Mouse (Mus musculus): ENCODE data around the gene Drap1. TPM values are rescaled to one million over a fixed set of nuclear protein-coding genes. Genes with fewer than 3 reads are reported as not detected.

The Drap1 gene
- polyA plus RNA-seq, 1 experiment from 2014 or later: 246 TPM

GRCm38 (mm10) chr19:5422895-5423443, 1.8 kb downstream of the Drap1 start:
- no peak for TF ChIP-seq CTCF (IDR thresholded peaks at IDR 0.05; ENCODE audit: low read depth)
- H3K9ac ChIP-seq (ENCODE audit: low read depth, low read length): peak overlapping the region; percentile 85; the same call in 1 of the 2 replicates
- DNase-seq (ENCODE audit: low spot score): no peak
- H3K4me2 ChIP-seq (ENCODE audit: low read length): peak overlapping the region; percentile 78; the same call in 1 of the 2 replicates
- no peak for ATAC-seq (replicated peaks; ENCODE audit: low FRiP score, low read depth)
- WGBS: 84% methylated on average over 9 of the region's 9 CpGs
- no peaks in the 10 kb centered on the region for H3K27me3 ChIP-seq (ENCODE audit: insufficient read depth, low read length)
- no peaks in the 10 kb centered on the region for H3K9me3 ChIP-seq (replicated peaks; ENCODE audit: low read length)
- peak overlapping the region; percentile 67; the same call in 1 of the 2 replicates for H3K4me3 ChIP-seq (replicated peaks; ENCODE audit: low read depth, low read length)
- peaks cover 30% of the 10 kb centered on the region for H3K4me1 ChIP-seq (replicated peaks; ENCODE audit: insufficient read depth, low read length)
- H3K36me3 ChIP-seq (ENCODE audit: insufficient read depth, low read length): peaks cover 27% of the 10 kb centered on the region; the same call in 1 of the 2 replicates
- H3K27ac ChIP-seq: no peak overlapping the region

DNA sequence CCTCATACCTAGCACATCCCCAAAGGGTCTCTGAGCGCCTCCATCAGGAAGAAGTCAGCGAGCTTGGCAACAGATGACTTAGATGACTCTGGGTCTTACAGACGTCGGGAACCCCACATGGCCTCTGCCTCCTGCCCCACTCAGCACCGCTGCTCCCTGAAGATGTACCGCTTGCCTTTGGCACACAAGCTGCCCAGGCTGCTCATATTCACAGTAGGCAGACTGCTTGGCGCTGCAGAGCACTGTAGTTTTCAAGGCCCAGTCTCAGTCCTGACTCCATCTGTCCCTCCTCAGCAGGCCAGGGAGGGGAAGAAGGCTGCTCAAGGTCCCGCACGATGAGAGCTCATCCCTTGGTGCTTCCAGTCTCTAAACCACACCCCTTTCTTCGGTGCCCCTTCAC, 2.5 kb downstream of the Drap1 start:
- Histone ChIP-seq H3K9ac (ENCODE audit: low read depth, low read length) (no peak overlapping the region), H3K4me2 (ENCODE audit: low read length) (no peak overlapping the region), H3K36me3 (ENCODE audit: insufficient read depth, low read length) (peaks cover 27% of the 10 kb centered on the region; the same call in 1 of the 2 replicates), H3K4me1 (replicated peaks; ENCODE audit: insufficient read depth, low read length) (peaks cover 30% of the 10 kb centered on the region), H3K9me3 (replicated peaks; ENCODE audit: low read length) (no peaks in the 10 kb centered on the region), H3K27me3 (ENCODE audit: insufficient read depth, low read length) (no peaks in the 10 kb centered on the region), H3K27ac (no peak overlapping the region), H3K4me3 (replicated peaks; ENCODE audit: low read depth, low read length) (no peak overlapping the region)
- WGBS: 82% methylated on average over 10 of the region's 10 CpGs
- no peak for ATAC-seq (replicated peaks; ENCODE audit: low FRiP score, low read depth)
- TF ChIP-seq CTCF (IDR thresholded peaks at IDR 0.05; ENCODE audit: low read depth): no peak
- no peak for DNase-seq (ENCODE audit: low spot score)

DNA sequence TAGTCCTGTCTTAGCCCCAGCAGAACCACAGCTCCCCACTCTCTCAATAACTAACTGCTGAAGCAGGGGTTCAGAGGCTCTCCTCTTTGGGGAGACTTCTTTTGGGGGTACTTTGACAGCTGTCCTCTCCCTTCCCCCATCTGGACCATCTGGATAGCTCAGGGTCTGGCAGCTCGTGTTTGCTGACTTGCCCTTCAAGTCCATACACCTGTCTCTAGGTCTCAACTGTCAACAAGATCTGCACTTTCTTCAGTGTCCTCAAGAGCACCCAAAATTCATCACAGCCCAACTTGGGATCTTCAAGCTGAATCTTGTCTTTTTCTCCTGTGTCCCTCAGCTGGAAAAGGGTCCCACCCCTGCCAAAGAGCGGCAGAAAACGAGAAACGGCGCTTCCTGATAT, 3.0 kb downstream of the Drap1 start:
- H3K9me3 ChIP-seq (replicated peaks; ENCODE audit: low read length): no peaks in the 10 kb centered on the region
- no peak for DNase-seq (ENCODE audit: low spot score)
- no peak overlapping the region for H3K4me3 ChIP-seq (replicated peaks; ENCODE audit: low read depth, low read length)
- peaks cover 27% of the 10 kb centered on the region; the same call in 1 of the 2 replicates for H3K36me3 ChIP-seq (ENCODE audit: insufficient read depth, low read length)
- ATAC-seq (replicated peaks; ENCODE audit: low FRiP score, low read depth): no peak
- H3K4me1 ChIP-seq (replicated peaks; ENCODE audit: insufficient read depth, low read length): peaks cover 26% of the 10 kb centered on the region
- TF ChIP-seq CTCF (IDR thresholded peaks at IDR 0.05; ENCODE audit: low read depth): no peak
- WGBS: 84% methylated on average over 5 of the region's 5 CpGs
- no peaks in the 10 kb centered on the region for H3K27me3 ChIP-seq (ENCODE audit: insufficient read depth, low read length)
- no peak overlapping the region for H3K9ac ChIP-seq (ENCODE audit: low read depth, low read length)
- H3K27ac ChIP-seq: no peak overlapping the region
- no peak overlapping the region for H3K4me2 ChIP-seq (ENCODE audit: low read length)

DNA sequence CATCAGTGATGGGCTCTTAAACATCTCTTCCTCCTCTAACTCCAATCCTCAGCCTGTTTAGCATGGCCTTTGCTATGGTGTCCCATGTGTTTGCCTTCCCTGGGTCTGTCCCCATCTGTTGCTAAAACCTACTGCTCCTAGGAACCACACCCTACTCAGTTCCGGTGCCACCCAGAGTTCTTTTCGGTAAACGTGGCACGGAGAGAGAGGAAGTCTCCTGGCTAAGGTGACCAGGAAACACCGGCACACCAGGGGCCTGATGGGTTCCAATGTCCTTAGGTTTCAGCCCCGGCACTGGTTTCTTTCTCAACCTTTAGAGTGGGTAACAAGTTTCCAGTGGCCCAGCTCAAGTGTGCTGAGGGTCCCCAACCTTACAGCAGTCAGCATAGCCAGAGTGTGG, 4.2 kb downstream of the Drap1 start:
- H3K4me2 ChIP-seq (ENCODE audit: low read length): no peak overlapping the region
- H3K27me3 ChIP-seq (ENCODE audit: insufficient read depth, low read length): no peaks in the 10 kb centered on the region
- DNase-seq (ENCODE audit: low spot score) (no peak), ATAC-seq (replicated peaks; ENCODE audit: low FRiP score, low read depth) (no peak)
- no peak for TF ChIP-seq CTCF (IDR thresholded peaks at IDR 0.05; ENCODE audit: low read depth)
- no peak overlapping the region for H3K4me3 ChIP-seq (replicated peaks; ENCODE audit: low read depth, low read length)
- H3K9ac ChIP-seq (ENCODE audit: low read depth, low read length): no peak overlapping the region
- H3K4me1 ChIP-seq (replicated peaks; ENCODE audit: insufficient read depth, low read length): peaks cover 14% of the 10 kb centered on the region
- no peaks in the 10 kb centered on the region for H3K9me3 ChIP-seq (replicated peaks; ENCODE audit: low read length)
- 91% methylated on average over 6 of the region's 6 CpGs for WGBS
- no peak overlapping the region for H3K27ac ChIP-seq
- peaks cover 23% of the 10 kb centered on the region; the same call in 1 of the 2 replicates for H3K36me3 ChIP-seq (ENCODE audit: insufficient read depth, low read length)

GRCm38 (mm10) chr19:5419630-5420029, 5.1 kb downstream of the Drap1 start:
- no peaks in the 10 kb centered on the region for H3K9me3 ChIP-seq (replicated peaks; ENCODE audit: low read length)
- TF ChIP-seq CTCF (IDR thresholded peaks at IDR 0.05; ENCODE audit: low read depth): no peak
- H3K9ac ChIP-seq (ENCODE audit: low read depth, low read length): no peak overlapping the region
- ATAC-seq (replicated peaks; ENCODE audit: low FRiP score, low read depth): no peak
- DNase-seq (ENCODE audit: low spot score): no peak
- H3K27ac ChIP-seq: no peak overlapping the region
- H3K4me3 ChIP-seq (replicated peaks; ENCODE audit: low read depth, low read length): no peak overlapping the region
- H3K36me3 ChIP-seq (ENCODE audit: insufficient read depth, low read length): peaks cover 23% of the 10 kb centered on the region; the same call in 1 of the 2 replicates
- peaks cover 14% of the 10 kb centered on the region for H3K4me1 ChIP-seq (replicated peaks; ENCODE audit: insufficient read depth, low read length)
- WGBS: 90% methylated on average over 9 of the region's 9 CpGs
- no peak overlapping the region for H3K4me2 ChIP-seq (ENCODE audit: low read length)
- no peaks in the 10 kb centered on the region for H3K27me3 ChIP-seq (ENCODE audit: insufficient read depth, low read length)

- DNase-seq (ENCODE audit: low spot score): no peak
- no peak overlapping the region for H3K4me3 ChIP-seq (replicated peaks; ENCODE audit: low read depth, low read length)
- H3K36me3 ChIP-seq (ENCODE audit: insufficient read depth, low read length): peaks cover 23% of the 10 kb centered on the region; the same call in 1 of the 2 replicates
- no peaks in the 10 kb centered on the region for H3K27me3 ChIP-seq (ENCODE audit: insufficient read depth, low read length)
- no peak overlapping the region for H3K27ac ChIP-seq
- no peak overlapping the region for H3K9ac ChIP-seq (ENCODE audit: low read depth, low read length)
- no peak for ATAC-seq (replicated peaks; ENCODE audit: low FRiP score, low read depth)
- H3K4me1 ChIP-seq (replicated peaks; ENCODE audit: insufficient read depth, low read length): peaks cover 11% of the 10 kb centered on the region
- no peak for TF ChIP-seq CTCF (IDR thresholded peaks at IDR 0.05; ENCODE audit: low read depth)
- H3K9me3 ChIP-seq (replicated peaks; ENCODE audit: low read length): no peaks in the 10 kb centered on the region
- no peak overlapping the region for H3K4me2 ChIP-seq (ENCODE audit: low read length)
- 92% methylated on average over 8 of the region's 8 CpGs for WGBS
These were observed 5.9 kb downstream of the Drap1 start for GRCm38 (mm10) chr19:5418750-5419466.

Measured in kidney, postnatal 0 days (tissue).